Mouse (Mus musculus): ENCODE measurements around the gene Crx. TPM values are rescaled to one million over a fixed set of nuclear protein-coding genes. Genes with fewer than 3 reads are reported as not detected.
"Not testable (repeated sequence)": the region's sequence is repeated elsewhere in the genome, so short reads cannot be mapped to it uniquely, and the experiment has no call there.

Crx gene
- polyA plus RNA-seq, 1 experiment, result not detected

GRCm38 (mm10) chr7:15916134-15916723 is 36.5 kb upstream of the Crx start:
- 77% methylated on average over 3 of the region's 3 CpGs for whole genome bisulfite sequencing
- H3K36me3 ChIP-seq (ENCODE audit: control insufficient read depth, insufficient read depth, low read length), result peaks cover 13% of the 10 kb centered on the region
- H3K4me1 ChIP-seq (ENCODE audit: control insufficient read depth, insufficient read depth, insufficient read length, low read length), result peaks cover 9% of the 10 kb centered on the region; the same call in 1 of the 2 replicates
- no peaks in the 10 kb centered on the region for H3K27me3 ChIP-seq (ENCODE audit: control insufficient read depth, insufficient read depth, low read length)
- H3K4me3 ChIP-seq (ENCODE audit: low read depth, low read length), result no peak overlapping the region
- TF ChIP-seq CTCF (IDR thresholded peaks at IDR 0.05; ENCODE audit: extremely low read depth, insufficient read length, insufficient replicate concordance, low read depth, low read length), result no peak
- TF ChIP-seq POLR2A (IDR thresholded peaks at IDR 0.05; ENCODE audit: low read depth, low read length), result no peak
- no peak overlapping the region for H3K27ac ChIP-seq (ENCODE audit: insufficient read depth, low read depth, low read length)

- not testable (repeated sequence) for H3K27me3 ChIP-seq (ENCODE audit: control insufficient read depth, insufficient read depth, low read length); H3K4me3 ChIP-seq (ENCODE audit: low read depth, low read length); H3K27ac ChIP-seq (ENCODE audit: insufficient read depth, low read depth, low read length); H3K4me1 ChIP-seq (ENCODE audit: control insufficient read depth, insufficient read depth, insufficient read length, low read length)
- H3K36me3 ChIP-seq (ENCODE audit: control insufficient read depth, insufficient read depth, low read length), result peaks cover 13% of the 10 kb centered on the region
- WGBS, result 85% methylated on average over 4 of the region's 4 CpGs
Measured at GRCm38 (mm10) chr7:15915695-15916094, 35.9 kb upstream of the Crx start.

- TF ChIP-seq CTCF (IDR thresholded peaks at IDR 0.05; ENCODE audit: extremely low read depth, insufficient read length, insufficient replicate concordance, low read depth, low read length) (no peak), POLR2A (IDR thresholded peaks at IDR 0.05; ENCODE audit: low read depth, low read length) (no peak)
- 86% methylated on average over 2 of the region's 2 CpGs for WGBS
- H3K27me3 ChIP-seq (ENCODE audit: control insufficient read depth, insufficient read depth, low read length), result no peaks in the 10 kb centered on the region
- no peak overlapping the region for H3K27ac ChIP-seq (ENCODE audit: insufficient read depth, low read depth, low read length)
- no peak overlapping the region for H3K4me3 ChIP-seq (ENCODE audit: low read depth, low read length)
- H3K36me3 ChIP-seq (ENCODE audit: control insufficient read depth, insufficient read depth, low read length), result peaks cover 10% of the 10 kb centered on the region
- H3K4me1 ChIP-seq (ENCODE audit: control insufficient read depth, insufficient read depth, insufficient read length, low read length), result no peaks in the 10 kb centered on the region
Measured at GRCm38 (mm10) chr7:15914751-15915150, 35.0 kb upstream of the Crx start.

- no peaks in the 10 kb centered on the region for H3K4me1 ChIP-seq (ENCODE audit: control insufficient read depth, insufficient read depth, insufficient read length, low read length)
- 29% methylated on average over 2 of the region's 2 CpGs for WGBS
Measured at GRCm38 (mm10) chr7:15914252-15914651, 34.5 kb upstream of the Crx start.

GRCm38 (mm10) chr7:15912183-15912582 is 32.4 kb upstream of the Crx start:
- Histone ChIP-seq H3K4me1 (ENCODE audit: control insufficient read depth, insufficient read depth, insufficient read length, low read length) (no peaks in the 10 kb centered on the region), H3K36me3 (ENCODE audit: control insufficient read depth, insufficient read depth, low read length) (peaks cover 4% of the 10 kb centered on the region), H3K27ac (ENCODE audit: insufficient read depth, low read depth, low read length) (no peak overlapping the region), H3K4me3 (ENCODE audit: low read depth, low read length) (no peak overlapping the region), H3K27me3 (ENCODE audit: control insufficient read depth, insufficient read depth, low read length) (no peaks in the 10 kb centered on the region)
- TF ChIP-seq POLR2A (IDR thresholded peaks at IDR 0.05; ENCODE audit: low read depth, low read length) (no peak), CTCF (IDR thresholded peaks at IDR 0.05; ENCODE audit: extremely low read depth, insufficient read length, insufficient replicate concordance, low read depth, low read length) (peak; percentile 87; the same call in 1 of the 2 replicates)
- 2% methylated on average over 4 of the region's 4 CpGs for WGBS

More at GRCm38 (mm10) chr7:15914252-15914651, 34.5 kb upstream of the Crx start:
- Histone ChIP-seq H3K36me3 (ENCODE audit: control insufficient read depth, insufficient read depth, low read length) (peaks cover 6% of the 10 kb centered on the region), H3K27ac (ENCODE audit: insufficient read depth, low read depth, low read length) (no peak overlapping the region), H3K27me3 (ENCODE audit: control insufficient read depth, insufficient read depth, low read length) (no peaks in the 10 kb centered on the region), H3K4me3 (ENCODE audit: low read depth, low read length) (no peak overlapping the region)
- TF ChIP-seq POLR2A (IDR thresholded peaks at IDR 0.05; ENCODE audit: low read depth, low read length) (no peak), CTCF (IDR thresholded peaks at IDR 0.05; ENCODE audit: extremely low read depth, insufficient read length, insufficient replicate concordance, low read depth, low read length) (no peak)

- Histone ChIP-seq H3K36me3 (ENCODE audit: control insufficient read depth, insufficient read depth, low read length) (no peaks in the 10 kb centered on the region), H3K4me3 (ENCODE audit: low read depth, low read length) (no peak overlapping the region), H3K27ac (ENCODE audit: insufficient read depth, low read depth, low read length) (no peak overlapping the region), H3K27me3 (ENCODE audit: control insufficient read depth, insufficient read depth, low read length) (no peaks in the 10 kb centered on the region), H3K4me1 (ENCODE audit: control insufficient read depth, insufficient read depth, insufficient read length, low read length) (no peaks in the 10 kb centered on the region)
- 82% methylated on average over 5 of the region's 5 CpGs for WGBS
- TF ChIP-seq CTCF (IDR thresholded peaks at IDR 0.05; ENCODE audit: extremely low read depth, insufficient read length, insufficient replicate concordance, low read depth, low read length), result no peak
- no peak for TF ChIP-seq POLR2A (IDR thresholded peaks at IDR 0.05; ENCODE audit: low read depth, low read length)
Measured at GRCm38 (mm10) chr7:15910521-15910920, 30.8 kb upstream of the Crx start.

- TF ChIP-seq POLR2A (IDR thresholded peaks at IDR 0.05; ENCODE audit: low read depth, low read length), result no peak
- no peak for TF ChIP-seq CTCF (IDR thresholded peaks at IDR 0.05; ENCODE audit: extremely low read depth, insufficient read length, insufficient replicate concordance, low read depth, low read length)
- 75% methylated on average over 8 of the region's 8 CpGs for WGBS
- H3K36me3 ChIP-seq (ENCODE audit: control insufficient read depth, insufficient read depth, low read length), result no peaks in the 10 kb centered on the region
- no peaks in the 10 kb centered on the region for H3K27me3 ChIP-seq (ENCODE audit: control insufficient read depth, insufficient read depth, low read length)
- no peak overlapping the region for H3K4me3 ChIP-seq (ENCODE audit: low read depth, low read length)
- no peaks in the 10 kb centered on the region for H3K4me1 ChIP-seq (ENCODE audit: control insufficient read depth, insufficient read depth, insufficient read length, low read length)
- H3K27ac ChIP-seq (ENCODE audit: insufficient read depth, low read depth, low read length), result no peak overlapping the region
Measured at GRCm38 (mm10) chr7:15907971-15908590, 28.3 kb upstream of the Crx start.

All from small intestine, adult 2 months (tissue).